ENCODE assay signal across 8 mouse cellular contexts in the genomic region with DNA sequence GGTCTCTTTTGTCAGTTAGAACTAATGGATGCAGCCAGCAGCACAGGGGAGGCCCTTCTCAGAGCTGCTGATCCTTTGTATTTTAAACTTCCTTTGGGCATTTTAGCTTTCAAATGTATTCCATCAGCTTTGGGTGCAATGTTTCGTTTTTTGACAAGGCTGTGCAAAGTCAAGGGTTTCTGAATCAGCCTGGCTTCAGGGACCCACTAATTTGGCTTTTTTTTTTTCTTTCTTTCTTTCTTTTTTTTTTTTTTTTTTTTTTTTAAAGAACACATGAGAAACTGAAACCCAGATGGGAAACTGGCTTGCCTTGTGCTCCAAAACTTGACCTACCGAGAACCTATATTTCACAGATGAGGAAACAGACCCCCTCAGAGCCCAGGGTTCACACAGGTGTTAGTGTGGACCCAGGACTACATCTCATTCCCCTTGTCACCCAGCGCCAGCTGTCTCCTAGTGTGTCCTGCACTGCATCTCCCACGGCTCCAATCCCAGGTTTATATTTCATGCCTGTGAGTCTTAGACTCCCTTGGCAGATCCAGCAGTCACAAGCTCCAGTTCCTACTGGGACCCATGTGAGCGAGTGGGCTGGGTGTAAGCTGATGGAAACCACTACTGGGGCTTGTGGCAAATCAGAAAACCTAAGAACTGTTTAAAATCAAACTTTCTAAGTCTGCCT. TPM values are rescaled to one million over a fixed set of nuclear protein-coding genes. Genes with fewer than 3 reads are reported as not detected.
DNase-seq lines count a peak whose midpoint lies in the region; ATAC-seq lines count a peak whose summit lies in the region.

No protein-coding gene starts in this region.

- no peak overlapping the region for H3K4me3 ChIP-seq in kidney, embryonic 15.5 days (replicated peaks)
- H3K4me3 ChIP-seq in heart, embryonic 12.5 days: peak overlapping the region; percentile 10; the same call in 1 of the 2 replicates

- H3K4me1 ChIP-seq in kidney, embryonic 15.5 days: peaks cover 26% of the 10 kb centered on the region
- H3K4me1 ChIP-seq in heart, embryonic 12.5 days (replicated peaks): peaks cover 9% of the 10 kb centered on the region

- no peaks in the 10 kb centered on the region for H3K27me3 ChIP-seq in kidney, embryonic 15.5 days
- H3K27me3 ChIP-seq in heart, embryonic 12.5 days (replicated peaks): no peaks in the 10 kb centered on the region

- H3K27ac ChIP-seq in kidney, embryonic 15.5 days: peak overlapping the region; percentile 88
- peak overlapping the region; percentile 80 for H3K27ac ChIP-seq in heart, embryonic 12.5 days (ENCODE audit: poor library complexity, severe bottlenecking)

- ATAC-seq in kidney, embryonic 15.5 days (replicated peaks; ENCODE audit: low FRiP score): peak; percentile 91
- peak; percentile 76 for ATAC-seq in heart, embryonic 12.5 days (ENCODE audit: insufficient number of reproducible peaks, low FRiP score)

- no peaks in the 10 kb centered on the region for H3K36me3 ChIP-seq in kidney, embryonic 15.5 days
- H3K36me3 ChIP-seq in heart, embryonic 12.5 days: no peaks in the 10 kb centered on the region

- no peaks in the 10 kb centered on the region for H3K9me3 ChIP-seq in kidney, embryonic 15.5 days (replicated peaks)
- H3K9me3 ChIP-seq in heart, embryonic 12.5 days (replicated peaks): no peaks in the 10 kb centered on the region

- H3K4me2 ChIP-seq in kidney, embryonic 15.5 days: peak overlapping the region; percentile 44
- H3K4me2 ChIP-seq in heart, embryonic 12.5 days: peak overlapping the region; percentile 48

- 17% methylated on average over 5 of the region's 5 CpGs for WGBS in kidney, embryonic 15.5 days
- 25% methylated on average over 5 of the region's 5 CpGs for WGBS in heart, embryonic 12.5 days

- H3K9ac ChIP-seq in kidney, embryonic 15.5 days: no peak overlapping the region
- no peak overlapping the region for H3K9ac ChIP-seq in heart, embryonic 12.5 days

- no peak for DNase-seq in kidney, postnatal 36 days
- DNase-seq in adrenal gland, postnatal 25 days: peak; percentile 3
- DNase-seq in lung, postnatal 4 days: peak; percentile 8 to 42
- no peak for DNase-seq in thymus, postnatal 10 days (ENCODE audit: low spot score in 2 of 2)
- DNase-seq in cerebellum, adult 8-10 months: no peak
- no peak for DNase-seq in thymus, postnatal 25 days

RNA-seq across cellular contexts. Expression of gene Unc5c, which starts 26.4 kb away (rescaled TPM):
- 25.6 and 27.5 TPM in 2 replicates for polyA plus RNA-seq in kidney, embryonic 15.5 days (2015; fragmentation: Nextera tagmentation; extraction: Ambion mirVana)
- 4.2 and 5.9 TPM in 2 replicates for total RNA-seq in adrenal gland, postnatal 25 days (2021)
- polyA plus RNA-seq in heart, embryonic 12.5 days (2016; fragmentation: Nextera tagmentation; extraction: Ambion mirVana): 5.6 and 7.4 TPM in 2 replicates

Comparison
In these comparisons a context has a peak if more than half of its experiments do, and no peak if none do; other contexts are left out.
1. DNase-seq: peak in adrenal gland, postnatal 25 days (single experiment) and lung, postnatal 4 days (2 of 2); none in kidney, postnatal 36 days (0 of 2), thymus, postnatal 10 days (0 of 2), cerebellum, adult 8-10 months (single experiment) and thymus, postnatal 25 days (single experiment).